Mouse (Mus musculus) stomach, postnatal 0 days (tissue): ENCODE data around the gene Abcc4. TPM values are rescaled to one million over a fixed set of nuclear protein-coding genes. Genes with fewer than 3 reads are reported as not detected.

Source experiments
- ATAC-seq: fragments of 200-750 bp; cut with Nextera tagmentation; 2 replicates; pipeline ENCODE4 v1.8.0; 2017; ENCODE audit not compliant: low FRiP score, low TSS enrichment
- DNase-seq: peaks from one replicate; pipeline ENCODE4 v3.0.0-alpha.2; 2016; ENCODE audit warnings: low spot score
- H3K27ac ChIP-seq: fragments of 300-500 bp; sonication (generic); replicated peaks from 2 replicates; pipeline ENCODE4 v1.5.1; 2014; ENCODE audit warnings: mild to moderate bottlenecking, control low read depth
- H3K27me3 ChIP-seq: fragments of 300-500 bp; sonication (generic); 2 replicates; pipeline ENCODE4 v1.6.1; 2014; ENCODE audit warnings: low read length; ENCODE audit not compliant: control insufficient read depth, insufficient read depth
- H3K36me3 ChIP-seq: fragments of 300-500 bp; sonication (generic); 2 replicates; pipeline ENCODE4 v1.6.1; 2014; ENCODE audit warnings: low read length, mixed read lengths; ENCODE audit not compliant: control insufficient read depth, insufficient read depth
- H3K4me1 ChIP-seq: fragments of 300-500 bp; sonication (generic); replicated peaks from 2 replicates; pipeline ENCODE4 v1.6.1; 2014; ENCODE audit warnings: antibody characterized with exemption; ENCODE audit not compliant: control insufficient read depth, insufficient read depth
- H3K4me2 ChIP-seq: fragments of 300-500 bp; sonication (generic); replicated peaks from 2 replicates; pipeline ENCODE4 v1.6.1; 2014; ENCODE audit warnings: low read depth, mild to moderate bottlenecking, control low read depth, moderate library complexity
- H3K4me3 ChIP-seq: fragments of 300-500 bp; sonication (generic); 2 replicates; pipeline ENCODE4 v1.5.1; 2014; ENCODE audit warnings: low read depth, low read length, control low read depth
- H3K9ac ChIP-seq: fragments of 300-500 bp; sonication (generic); 2 replicates; pipeline ENCODE4 v1.6.1; 2014; ENCODE audit warnings: mild to moderate bottlenecking, low read length, control low read depth, mixed read lengths
- H3K9me3 ChIP-seq: fragments of 300-500 bp; sonication (generic); 2 replicates; pipeline ENCODE4 v1.6.1; 2016; ENCODE audit warnings: low read length; ENCODE audit not compliant: control insufficient read depth
- CTCF ChIP-seq: IDR thresholded peaks from 2 replicates; pipeline ENCODE4 v1.5.1; 2016; ENCODE audit warnings: antibody characterized with exemption, low read depth, mild to moderate bottlenecking, moderate library complexity
- EP300 ChIP-seq: optimal IDR thresholded peaks from 2 replicates; pipeline ENCODE3; 2016; ENCODE audit warnings: antibody characterized with exemption
- WGBS: fragments of 180-500 bp; shearing (Covaris S2); extraction: QIAGEN DNeasy Blood & Tissue Kit; methylation state at CpG from one replicate; pipeline ENCODE4 v1.1.7; 2014; 5-methylcytosine and 5-hydroxymethylcytosine counted together
- polyA plus RNA-seq: library from polyadenylated mRNA; unstranded; fragments of >200 nt; fragmentation: Nextera tagmentation; extraction: Ambion mirVana; gene quantifications from 2 replicates; pipeline ENCODE4 v1.2.1, GENCODE M21; 2015

Abcc4 gene
- polyA plus RNA-seq, 1 experiment from 2014 or later: 1.9 TPM

- 0 out of 2 replicates have a peak, but pooled peaks cover 2% of the 10 kb centered on the region for H3K4me1 ChIP-seq
- DNase-seq (peak; percentile 86), ATAC-seq (peak; percentile 80)
- peak; percentile 73 for TF ChIP-seq CTCF
- no peak for TF ChIP-seq EP300
- no peak overlapping the region for H3K4me3 ChIP-seq
- no peaks in the 10 kb centered on the region for H3K9me3 ChIP-seq
- H3K27ac ChIP-seq: no peak overlapping the region; the same call in 1 of the 2 replicates
- 17% methylated on average over 11 of the region's 11 CpGs for WGBS
- H3K27me3 ChIP-seq: no peaks in the 10 kb centered on the region; the same call in 1 of the 2 replicates
- H3K4me2 ChIP-seq: peak overlapping the region; percentile 17; the same call in 1 of the 2 replicates
- H3K9ac ChIP-seq: no peak overlapping the region
- H3K36me3 ChIP-seq: no peaks in the 10 kb centered on the region
Observed at GRCm38 (mm10) chr14:118709736-118710135, 3.7 kb upstream of the Abcc4 start.

DNA sequence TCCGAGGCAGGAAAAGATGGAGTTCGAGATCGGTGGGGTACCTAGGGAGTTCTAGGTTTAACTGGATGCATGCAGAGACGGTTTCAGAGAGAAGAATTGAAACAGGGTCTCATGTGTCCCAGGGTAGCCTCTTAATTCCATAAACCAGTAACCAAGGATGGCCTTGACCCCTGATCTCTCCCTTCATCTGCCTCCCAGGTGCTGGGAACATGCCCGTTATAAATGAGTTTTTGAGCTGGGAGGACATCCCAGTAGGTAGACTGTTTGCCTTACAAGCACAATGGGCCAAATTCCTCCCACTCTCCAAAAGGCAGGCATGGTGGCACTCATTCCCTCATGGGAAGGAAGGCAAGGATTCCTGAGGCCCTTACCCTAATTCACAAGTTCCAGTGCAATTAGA lies 2.1 kb upstream of the Abcc4 start:
- WGBS: 86% methylated on average over 5 of the region's 5 CpGs
- Histone ChIP-seq H3K4me1 (0 out of 2 replicates have a peak, but pooled peaks cover 2% of the 10 kb centered on the region), H3K4me2 (no peak overlapping the region), H3K36me3 (no peaks in the 10 kb centered on the region), H3K27ac (no peak overlapping the region), H3K9me3 (no peaks in the 10 kb centered on the region), H3K4me3 (no peak overlapping the region), H3K9ac (no peak overlapping the region), H3K27me3 (no peaks in the 10 kb centered on the region; the same call in 1 of the 2 replicates)
- ATAC-seq: no peak
- DNase-seq: no peak
- TF ChIP-seq EP300: no peak
- TF ChIP-seq CTCF: no peak

- DNase-seq: no peak
- H3K4me2 ChIP-seq: no peak overlapping the region; the same call in 1 of the 2 replicates
- H3K4me1 ChIP-seq: 0 out of 2 replicates have a peak, but pooled peaks cover 2% of the 10 kb centered on the region
- no peak overlapping the region for H3K9ac ChIP-seq
- H3K4me3 ChIP-seq: no peak overlapping the region
- no peaks in the 10 kb centered on the region; the same call in 1 of the 2 replicates for H3K27me3 ChIP-seq
- no peaks in the 10 kb centered on the region for H3K36me3 ChIP-seq
- WGBS: 89% methylated on average over 11 of the region's 11 CpGs
- no peaks in the 10 kb centered on the region for H3K9me3 ChIP-seq
- no peak for ATAC-seq
- no peak overlapping the region for H3K27ac ChIP-seq
- TF ChIP-seq CTCF (no peak), EP300 (no peak)
Observed at GRCm38 (mm10) chr14:118706962-118707361, 943 bp upstream of the Abcc4 start.

DNA sequence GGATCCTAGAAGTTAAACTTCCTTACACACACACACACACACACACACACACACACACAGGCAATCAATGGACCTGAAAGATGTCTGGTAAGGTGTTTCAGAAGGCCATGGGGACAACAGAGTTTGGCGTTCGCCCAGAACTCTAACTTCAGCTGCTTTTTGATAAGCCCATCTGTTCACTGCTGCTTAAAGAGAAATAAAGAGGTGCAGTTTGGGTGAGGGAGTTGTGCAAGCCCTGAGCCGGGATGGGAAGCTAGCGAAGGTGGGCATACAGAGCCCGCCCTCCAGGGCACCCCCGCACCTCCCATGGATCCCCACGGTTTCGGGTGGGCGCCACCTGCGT lies 583 bp downstream of the Abcc4 start:
- 2% methylated on average over 10 of the region's 10 CpGs for WGBS
- no peak for TF ChIP-seq CTCF
- no peak for TF ChIP-seq EP300

DNA sequence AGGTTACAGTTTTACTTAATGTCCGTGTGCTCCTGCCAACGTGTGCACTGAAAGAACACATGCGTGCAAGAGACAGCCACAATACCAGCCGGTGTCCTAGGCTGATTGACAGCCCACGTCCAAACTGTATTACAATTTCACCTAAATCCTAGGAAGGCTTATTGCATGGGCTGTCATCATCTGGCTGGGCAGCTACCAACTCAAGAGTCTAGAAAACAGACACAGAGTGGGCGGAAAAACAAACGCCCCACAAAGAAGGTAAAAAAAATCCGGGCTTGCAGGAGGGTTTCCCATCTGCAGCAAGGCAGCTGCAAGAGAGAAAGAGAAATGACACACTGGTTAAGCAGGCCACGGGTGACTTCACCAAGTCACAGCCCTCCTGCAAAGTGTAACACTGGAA lies 2.7 kb downstream of the Abcc4 start:
- TF ChIP-seq CTCF: no peak
- no peak for TF ChIP-seq EP300
- WGBS: 82% methylated on average over 9 of the region's 9 CpGs
- H3K4me2 ChIP-seq: no peak overlapping the region
- H3K4me1 ChIP-seq: no peaks in the 10 kb centered on the region
- no peak overlapping the region for H3K4me3 ChIP-seq
- H3K27me3 ChIP-seq: no peaks in the 10 kb centered on the region; the same call in 1 of the 2 replicates
- no peak overlapping the region for H3K27ac ChIP-seq
- ATAC-seq (no peak), DNase-seq (no peak)
- no peak overlapping the region for H3K9ac ChIP-seq
- no peaks in the 10 kb centered on the region for H3K36me3 ChIP-seq
- H3K9me3 ChIP-seq: no peaks in the 10 kb centered on the region

More for the DNA sequence above, 583 bp downstream of the Abcc4 start:
- H3K4me1 ChIP-seq: 0 out of 2 replicates have a peak, but pooled peaks cover 2% of the 10 kb centered on the region
- H3K36me3 ChIP-seq: no peaks in the 10 kb centered on the region
- no peaks in the 10 kb centered on the region; the same call in 1 of the 2 replicates for H3K27me3 ChIP-seq
- H3K27ac ChIP-seq: no peak overlapping the region
- no peak for ATAC-seq
- peak overlapping the region; percentile 96 for H3K4me2 ChIP-seq
- H3K9me3 ChIP-seq: no peaks in the 10 kb centered on the region
- peak overlapping the region; percentile 60 for H3K9ac ChIP-seq
- DNase-seq: no peak
- peak overlapping the region; percentile 58 for H3K4me3 ChIP-seq

DNA sequence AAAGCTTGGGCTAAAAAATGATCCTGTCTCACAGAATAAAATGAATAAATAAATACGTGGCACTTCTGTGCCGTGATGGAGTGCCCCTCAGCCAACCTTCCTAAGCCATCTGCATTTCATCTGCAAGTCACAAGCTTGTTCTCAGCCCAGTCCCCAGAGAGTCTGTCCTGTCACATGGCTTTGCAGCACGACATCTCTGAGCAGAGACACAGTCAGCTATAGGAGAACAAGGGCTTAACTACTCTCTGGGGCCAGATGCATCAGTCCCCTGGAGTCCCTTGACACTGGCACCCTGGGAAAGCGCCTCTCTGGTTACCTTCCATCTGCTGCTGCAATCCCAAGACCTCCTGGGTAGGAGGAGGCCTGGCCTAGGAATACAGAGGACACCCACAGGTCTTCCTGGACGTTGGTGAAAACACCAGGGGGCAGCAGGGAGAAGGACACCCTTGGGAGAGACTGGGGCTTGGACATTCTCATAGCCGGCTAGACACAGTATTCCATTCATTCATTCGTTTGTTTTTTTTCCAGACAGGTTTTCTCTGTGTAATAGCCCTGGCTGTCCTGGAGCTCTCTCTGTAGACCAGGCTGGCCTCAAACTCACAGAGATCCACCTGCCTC lies 3.9 kb downstream of the Abcc4 start:
- H3K4me3 ChIP-seq: no peak overlapping the region
- H3K27me3 ChIP-seq: no peaks in the 10 kb centered on the region; the same call in 1 of the 2 replicates
- no peaks in the 10 kb centered on the region for H3K36me3 ChIP-seq
- WGBS: 59% methylated on average over 7 of the region's 7 CpGs
- ATAC-seq (peak; percentile 45), DNase-seq (peak; percentile 75)
- no peak overlapping the region for H3K9ac ChIP-seq
- no peak overlapping the region for H3K4me2 ChIP-seq
- H3K27ac ChIP-seq: no peak overlapping the region
- H3K4me1 ChIP-seq: no peaks in the 10 kb centered on the region
- TF ChIP-seq CTCF (peak; percentile 74), EP300 (no peak)
- H3K9me3 ChIP-seq: no peaks in the 10 kb centered on the region
